Mouse (Mus musculus) large intestine, adult 2 months (tissue): ENCODE results near the gene Fgfr1op. TPM values are rescaled to one million over a fixed set of nuclear protein-coding genes. Genes with fewer than 3 reads are reported as not detected.
"Not testable (repeated sequence)": the region's sequence is repeated elsewhere in the genome, so short reads cannot be mapped to it uniquely, and the experiment has no call there.

Experiments used
- DNase-seq: peaks from one replicate; pipeline ENCODE4 v3.0.0-alpha.2; 2012; ENCODE audit warnings: low read depth, low spot score
- WGBS: fragments of 180-500 bp; shearing (Covaris S2); methylation state at CpG from one replicate; pipeline ENCODE4 v1.1.7; 2018; 5-methylcytosine and 5-hydroxymethylcytosine counted together
- polyA plus RNA-seq: library from polyadenylated mRNA; depleted of rRNA; stranded (reverse); fragments of >200 nt; gene quantifications from 2 replicates; pipeline ENCODE4 v1.2.3, GENCODE M21; 2012

Gene Fgfr1op
- polyA plus RNA-seq, 1 experiment: 2.6 TPM

GRCm38 (mm10) chr17:8165977-8166376 is 676 bp downstream of the Fgfr1op start:
- DNase-seq: not testable (repeated sequence)
- WGBS: 1% methylated on average over 11 of the region's 11 CpGs

GRCm38 (mm10) chr17:8166454-8166853 is 1.2 kb downstream of the Fgfr1op start:
- WGBS: 18% methylated on average over 2 of the region's 3 CpGs
- DNase-seq: not testable (repeated sequence)

GRCm38 (mm10) chr17:8167436-8167835 is 2.1 kb downstream of the Fgfr1op start:
- 84% methylated on average over 7 of the region's 8 CpGs for WGBS
- not testable (repeated sequence) for DNase-seq

- WGBS: 64% methylated on average over 7 of the region's 7 CpGs
- DNase-seq: no peak
These were observed 5.0 kb downstream of the Fgfr1op start for GRCm38 (mm10) chr17:8170331-8170730.

- WGBS: 56% methylated on average over 4 of the region's 4 CpGs
- DNase-seq: no peak
These were observed 5.8 kb downstream of the Fgfr1op start for GRCm38 (mm10) chr17:8171081-8171480.

- 94% methylated on average over 5 of the region's 5 CpGs for WGBS
- no peak for DNase-seq
These were observed 11.8 kb downstream of the Fgfr1op start for GRCm38 (mm10) chr17:8177090-8177489.

GRCm38 (mm10) chr17:8183815-8184214 is 18.5 kb downstream of the Fgfr1op start:
- no peak for DNase-seq
- WGBS: 43% methylated on average over 5 of the region's 5 CpGs

GRCm38 (mm10) chr17:8184217-8184616 is 18.9 kb downstream of the Fgfr1op start:
- WGBS: 49% methylated on average over 7 of the region's 7 CpGs

GRCm38 (mm10) chr17:8193678-8194077 is 28.4 kb downstream of the Fgfr1op start:
- DNase-seq: no peak
- WGBS: 84% methylated on average over 8 of the region's 8 CpGs

More at GRCm38 (mm10) chr17:8184217-8184616, 18.9 kb downstream of the Fgfr1op start:
- no peak for DNase-seq

- DNase-seq: no peak
- WGBS: 85% methylated on average over 8 of the region's 8 CpGs
These were observed 30.5 kb downstream of the Fgfr1op start for GRCm38 (mm10) chr17:8195685-8196376.

- DNase-seq: no peak
- 72% methylated on average over 3 of the region's 3 CpGs for WGBS
These were observed 32.4 kb downstream of the Fgfr1op start for GRCm38 (mm10) chr17:8197652-8198051.

- 85% methylated on average over 11 of the region's 11 CpGs for WGBS
- no peak for DNase-seq
These were observed 34.0 kb downstream of the Fgfr1op start for GRCm38 (mm10) chr17:8199067-8199935.

- WGBS: 64% methylated on average over 1 of the region's 1 CpGs
- DNase-seq: no peak
These were observed 34.6 kb downstream of the Fgfr1op start for GRCm38 (mm10) chr17:8199936-8200330.

GRCm38 (mm10) chr17:8203487-8203886 is 38.2 kb downstream of the Fgfr1op start:
- DNase-seq: no peak
- WGBS: 61% methylated on average over 1 of the region's 1 CpGs

GRCm38 (mm10) chr17:8205221-8205631 is 39.9 kb downstream of the Fgfr1op start:
- 64% methylated on average over 1 of the region's 1 CpGs for WGBS
- not testable (repeated sequence) for DNase-seq

GRCm38 (mm10) chr17:8206691-8207090 is 41.4 kb downstream of the Fgfr1op start:
- 77% methylated on average over 5 of the region's 5 CpGs for WGBS
- no peak for DNase-seq

- 93% methylated on average over 2 of the region's 2 CpGs for WGBS
- DNase-seq: no peak
These were observed 44.4 kb downstream of the Fgfr1op start for GRCm38 (mm10) chr17:8209696-8210095.

GRCm38 (mm10) chr17:8210170-8210569 is 44.9 kb downstream of the Fgfr1op start:
- WGBS: 53% methylated on average over 3 of the region's 3 CpGs
- DNase-seq: no peak

- no peak for DNase-seq
- WGBS: 68% methylated on average over 10 of the region's 10 CpGs
These were observed 45.4 kb downstream of the Fgfr1op start for GRCm38 (mm10) chr17:8210675-8211074.

- WGBS: 69% methylated on average over 6 of the region's 6 CpGs
- DNase-seq: no peak
These were observed 46.1 kb downstream of the Fgfr1op start for GRCm38 (mm10) chr17:8211399-8211798.

GRCm38 (mm10) chr17:8214369-8214768 is 49.1 kb downstream of the Fgfr1op start:
- no peak for DNase-seq
- WGBS: 85% methylated on average over 1 of the region's 1 CpGs
